In genomic region chr2:3731316-3732015, GRCm38 (mm10) we compare ENCODE assay signal across 9 mouse cellular contexts.
DNase-seq lines count a peak whose midpoint lies in the region; ATAC-seq and TF ChIP-seq lines count a peak whose summit lies in the region.
"Had no signal": no experiment of that assay in that cellular context is flagged by ENCODE, and none has a peak within 500 bp of the region (broad histone marks: within the 10 kb centered on the region; RNA-seq: fewer than 3 reads in every experiment).

No protein-coding gene starts in this region.

- no peak overlapping the region for H3K4me3 ChIP-seq in kidney, adult 2 months (ENCODE audit: insufficient read depth, low read depth, low read length)
- no peak overlapping the region for H3K4me3 ChIP-seq in kidney, embryonic 14.5 days (ENCODE audit: low read length)
- no peak overlapping the region for H3K4me3 ChIP-seq in bone marrow, adult 2 months (replicated peaks; ENCODE audit: control insufficient read depth, low read depth, low read length)
- H3K4me3 ChIP-seq in liver, embryonic 14.5 days (ENCODE audit: insufficient read depth in 1 of 2, low read depth in 2 of 2, low read length in 2 of 2): no peak overlapping the region
- H3K4me3 ChIP-seq in embryonic facial prominence, embryonic 10.5 days: no peak overlapping the region

- no peak overlapping the region for H3K4me2 ChIP-seq in kidney, embryonic 14.5 days (replicated peaks; ENCODE audit: low read depth, low read length)
- H3K4me2 ChIP-seq in liver, embryonic 14.5 days (ENCODE audit: low read depth): peak overlapping the region; percentile 54

- H3K9ac ChIP-seq in kidney, embryonic 14.5 days (ENCODE audit: low read depth, low read length): no peak overlapping the region
- no peak overlapping the region for H3K9ac ChIP-seq in liver, embryonic 14.5 days (replicated peaks)

- no peak for TF ChIP-seq CTCF in kidney, adult 2 months (conservative IDR thresholded peaks at IDR 0.05; ENCODE audit: insufficient read depth, insufficient read length, low read depth, low read length)
- TF ChIP-seq CTCF in bone marrow, adult 2 months (IDR thresholded peaks at IDR 0.05; ENCODE audit: control insufficient read depth, insufficient read depth, low read length): no peak
- no peak for TF ChIP-seq CTCF in liver, embryonic 14.5 days (IDR thresholded peaks at IDR 0.05; ENCODE audit: low read depth)

- no peaks in the 10 kb centered on the region for H3K27me3 ChIP-seq in kidney, adult 2 months (replicated peaks; ENCODE audit: control insufficient read depth, insufficient read depth, low read length)
- H3K27me3 ChIP-seq in kidney, embryonic 14.5 days (ENCODE audit: control insufficient read depth, insufficient read depth, low read length): no peaks in the 10 kb centered on the region
- no peaks in the 10 kb centered on the region for H3K27me3 ChIP-seq in liver, embryonic 14.5 days (ENCODE audit: control insufficient read depth, insufficient read depth, low read length)
- H3K27me3 ChIP-seq in embryonic facial prominence, embryonic 10.5 days (replicated peaks; ENCODE audit: low read depth, poor library complexity, severe bottlenecking): no peaks in the 10 kb centered on the region

- no peak for ATAC-seq in kidney, embryonic 14.5 days (ENCODE audit: low FRiP score, low TSS enrichment)
- peak; percentile 12; the same call in 1 of the 2 replicates for ATAC-seq in liver, embryonic 14.5 days (ENCODE audit: insufficient read depth)

- no peak for DNase-seq in kidney, adult 2 months
- DNase-seq in CD4-positive helper T cell, adult 2 months (ENCODE audit: low read depth, low spot score): peak; percentile 79
- no peak for DNase-seq in liver, embryonic 14.5 days (ENCODE audit: low read depth in 3 of 3, low spot score in 3 of 3)
- DNase-seq in urinary bladder, postnatal 10 days (ENCODE audit: low spot score): no peak
- DNase-seq in embryonic facial prominence, embryonic 10.5 days (ENCODE audit: low spot score): no peak
- DNase-seq in kidney, postnatal 10 days: no peak
- DNase-seq: lung, postnatal 36 days had no signal

- H3K9me3 ChIP-seq in kidney, embryonic 14.5 days (ENCODE audit: control insufficient read depth, low read length): no peaks in the 10 kb centered on the region
- H3K9me3 ChIP-seq in liver, embryonic 14.5 days (ENCODE audit: control insufficient read depth, low read length): no peaks in the 10 kb centered on the region
- no peaks in the 10 kb centered on the region for H3K9me3 ChIP-seq in embryonic facial prominence, embryonic 10.5 days

- 78% methylated on average over 14 of the region's 14 CpGs for WGBS in kidney, adult 2 months
- WGBS in kidney, embryonic 14.5 days: 89% methylated on average over 14 of the region's 14 CpGs
- WGBS in bone marrow, adult 2 months: 28% methylated on average over 14 of the region's 14 CpGs
- 57% methylated on average over 14 of the region's 14 CpGs for whole genome bisulfite sequencing in liver, embryonic 14.5 days (ENCODE audit: insufficient replicate concordance)
- 89% methylated on average over 14 of the region's 14 CpGs for WGBS in embryonic facial prominence, embryonic 10.5 days

- H3K4me1 ChIP-seq in kidney, adult 2 months (ENCODE audit: control insufficient read depth, insufficient read depth, low read length): peaks cover 44% of the 10 kb centered on the region
- 0 out of 2 replicates have a peak, but pooled peaks cover 4% of the 10 kb centered on the region for H3K4me1 ChIP-seq in kidney, embryonic 14.5 days (ENCODE audit: control insufficient read depth, insufficient read depth, low read length)
- H3K4me1 ChIP-seq in bone marrow, adult 2 months (ENCODE audit: control insufficient read depth, insufficient read depth, low read length): peaks cover 19% of the 10 kb centered on the region
- H3K4me1 ChIP-seq in liver, embryonic 14.5 days (replicated peaks; ENCODE audit: control insufficient read depth in 2 of 2, insufficient read depth in 2 of 2, low read length in 1 of 2): peaks cover 0 to 29% of the 10 kb centered on the region in 2 experiments
- peaks cover 36% of the 10 kb centered on the region for H3K4me1 ChIP-seq in embryonic facial prominence, embryonic 10.5 days

- TF ChIP-seq EP300 in liver, embryonic 14.5 days (IDR thresholded peaks at IDR 0.05; ENCODE audit: low read depth): no peak

- no peaks in the 10 kb centered on the region for H3K36me3 ChIP-seq in kidney, adult 2 months (ENCODE audit: control insufficient read depth, insufficient read depth, low read length)
- H3K36me3 ChIP-seq in kidney, embryonic 14.5 days (ENCODE audit: control insufficient read depth, insufficient read depth, low read length): no peaks in the 10 kb centered on the region
- H3K36me3 ChIP-seq in liver, embryonic 14.5 days (replicated peaks; ENCODE audit: control insufficient read depth, insufficient read depth, low read depth): no peaks in the 10 kb centered on the region
- H3K36me3 ChIP-seq in embryonic facial prominence, embryonic 10.5 days (replicated peaks): no peaks in the 10 kb centered on the region

- no peak for TF ChIP-seq POLR2A in kidney, adult 2 months (IDR thresholded peaks at IDR 0.05; ENCODE audit: low read depth, low read length)
- no peak for TF ChIP-seq POLR2A in bone marrow, adult 2 months (IDR thresholded peaks at IDR 0.05; ENCODE audit: borderline replicate concordance, control insufficient read depth, low read depth, low read length)

- H3K27ac ChIP-seq in kidney, adult 2 months (ENCODE audit: insufficient read depth, low read depth, low read length): peak overlapping the region; percentile 100; the same call in 1 of the 2 replicates
- H3K27ac ChIP-seq in kidney, embryonic 14.5 days (ENCODE audit: low read depth, low read length): no peak overlapping the region
- H3K27ac ChIP-seq in bone marrow, adult 2 months (ENCODE audit: control insufficient read depth, insufficient read depth, low read depth, low read length, poor library complexity): peak overlapping the region; percentile 62; the same call in 1 of the 2 replicates
- H3K27ac ChIP-seq in liver, embryonic 14.5 days: no peak overlapping the region
- H3K27ac ChIP-seq in embryonic facial prominence, embryonic 10.5 days (replicated peaks): no peak overlapping the region

Comparison
In these comparisons a context has a peak if more than half of its experiments do, and no peak if none do; other contexts are left out.
1. H3K27ac ChIP-seq: peak in kidney, adult 2 months (single experiment) and bone marrow, adult 2 months (single experiment); none in kidney, embryonic 14.5 days (single experiment), liver, embryonic 14.5 days (single experiment) and embryonic facial prominence, embryonic 10.5 days (single experiment).